Mouse (Mus musculus) olfactory bulb, adult 2 months (tissue): ENCODE measurements at regions not wholly inside any gene's neighbourhood (a gene's known extent, or its start where the extent isn't known, plus 50 kb on each side); places are given as distances from the start of the nearest gene placed in this dataset.

Experiments
- CTCF ChIP-seq: fragments of 200-500 bp; IDR thresholded peaks from 2 replicates; pipeline ENCODE4 v1.5.1; 2012; ENCODE audit warnings: low read depth, mild to moderate bottlenecking, low read length, moderate library complexity; ENCODE audit not compliant: insufficient read depth
- POLR2A ChIP-seq: fragments of 200-500 bp; IDR thresholded peaks from 2 replicates; pipeline ENCODE4 v1.6.1; 2012; ENCODE audit warnings: mild to moderate bottlenecking, low read depth, low read length, moderate library complexity; ENCODE audit not compliant: insufficient read depth

DNA sequence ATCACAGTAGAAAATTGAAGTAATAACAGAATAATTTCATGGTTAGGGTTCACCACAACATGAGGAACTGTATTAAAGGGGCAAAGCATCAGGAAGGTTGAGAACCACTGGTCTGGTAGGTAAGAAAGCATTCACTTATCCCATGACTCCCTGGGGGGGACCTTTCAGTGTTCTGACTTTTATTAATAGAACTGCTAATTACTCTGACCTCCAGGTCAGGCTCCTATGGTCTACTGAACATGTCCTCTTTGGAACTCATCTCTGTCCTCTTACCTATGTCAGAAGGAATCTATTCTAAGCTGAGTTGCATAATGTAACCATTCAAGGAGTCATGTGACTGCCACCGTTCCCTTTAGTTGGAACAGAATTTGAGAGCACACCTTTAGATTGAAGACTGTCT, 65.3 kb upstream of the Igfbp5 start:
- TF ChIP-seq CTCF (no peak), POLR2A (no peak)
